Mouse (Mus musculus): Measurements from ENCODE around the gene Atp6v0a1.

The Atp6v0a1 gene

DNA sequence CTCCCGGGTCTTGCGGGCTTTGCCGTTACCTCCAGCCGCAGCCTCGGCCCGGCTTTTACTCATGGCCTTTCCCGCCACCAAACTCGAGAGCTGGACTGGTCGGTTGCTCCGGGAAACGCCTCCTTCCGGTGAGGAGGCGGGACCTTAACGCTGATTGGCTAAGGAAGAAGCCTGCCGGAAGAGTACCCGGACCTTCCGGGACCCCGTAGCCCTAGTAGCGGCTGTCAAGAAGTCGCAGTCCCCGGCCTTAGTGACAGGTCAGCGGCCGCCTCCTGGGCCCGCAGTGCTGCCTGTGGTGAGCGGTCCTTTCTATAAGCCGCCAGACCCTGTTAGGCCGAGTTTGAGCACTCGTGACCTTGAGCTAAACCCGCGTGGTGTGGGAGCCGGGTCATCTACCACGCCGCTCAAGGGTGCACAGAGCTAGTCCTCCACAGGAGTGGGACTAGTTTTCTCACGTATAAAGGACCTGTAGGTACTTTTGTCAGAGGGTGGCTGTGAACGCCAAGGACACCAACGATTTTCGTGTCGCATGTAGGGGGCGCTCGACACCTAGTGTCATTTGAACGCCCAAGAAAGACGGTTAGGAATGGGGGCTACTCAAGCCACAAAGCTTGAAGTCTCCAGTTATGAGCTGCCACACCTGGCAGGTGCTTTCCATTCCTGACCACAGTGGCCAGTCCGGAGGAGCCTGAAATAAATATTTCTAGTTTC lies 86.2 kb downstream of the Atp6v0a1 start, which contains the start of gene Psmc3ip:
Gene Psmc3ip, minus strand, starts transcription at position 123 of the 711 bp plus-strand sequence.
- POLR2A ChIA-PET = interaction anchor here (0.5 to 4.2 kb wide), 52 partner anchors 8 to 681 kb away, joined by 3 to 39 read pairs (median 4); partner anchors contain the start of genes Coasy (in 3 of the 4), Retreg3 (in 3 of the 4), Tubg1 (in 3 of the 4) and Mlx (in 2 of the 4)
- CTCF ChIA-PET = interaction anchor here (0.5 to 2.4 kb wide), 46 partner anchors 8 to 772 kb away, joined by 3 to 18 read pairs (median 4); partner anchors contain the start of genes Coasy (in 3 of the 4), Ccr10 (in 2 of the 4), Mlx (in 2 of the 4) and Plekhh3 (in 2 of the 4)

DNA sequence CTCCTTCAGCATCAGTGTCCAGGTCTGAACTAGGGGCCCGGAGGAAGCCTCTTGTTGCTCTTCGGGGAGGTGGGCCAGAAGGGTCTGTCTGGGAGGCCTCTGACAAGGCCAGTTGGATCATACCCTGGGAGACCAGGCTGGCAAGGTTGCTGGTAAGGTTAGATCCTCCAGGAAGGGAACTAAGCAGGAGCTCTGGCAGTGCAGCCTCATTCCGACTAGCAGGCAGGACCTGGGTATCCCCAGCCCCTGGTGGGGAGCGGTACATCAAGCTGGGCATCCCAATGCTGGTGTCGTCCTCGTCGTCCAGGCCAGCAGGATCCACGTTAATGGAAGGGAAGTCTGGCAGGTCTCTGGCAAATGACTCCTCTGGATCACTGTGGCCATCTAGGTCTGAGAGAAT lies 89.0 kb downstream of the Atp6v0a1 start:
- ChIA-PET POLR2A (interaction anchor here in 3 of 4 experiments (0.6 to 3.1 kb wide), 5 partner anchors 11 to 778 kb away, joined by 3 to 9 read pairs (median 3); partner anchors contain the start of genes Retreg3 (in 2 of the 3) and Tubg1 (in 2 of the 3)), CTCF (no interaction called here)

DNA sequence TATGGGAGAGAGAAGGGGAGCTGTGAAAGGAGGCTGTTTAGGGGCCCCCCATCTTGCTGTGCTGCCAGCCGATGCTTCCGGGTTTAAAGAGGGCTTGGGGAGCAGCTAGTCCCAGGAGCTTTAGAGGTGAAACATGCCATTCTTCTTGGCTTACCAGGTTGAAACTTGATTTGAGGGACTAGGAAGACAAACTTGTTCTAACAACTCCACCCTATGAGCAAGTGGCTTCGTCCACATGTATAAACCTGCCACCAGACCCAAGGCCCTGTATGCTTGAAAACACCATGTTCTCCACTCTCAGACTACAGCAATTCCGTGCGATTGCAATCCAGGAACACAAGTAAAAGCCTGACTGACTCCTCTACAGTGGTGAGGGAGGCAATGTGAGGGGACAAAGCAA lies 93.8 kb downstream of the Atp6v0a1 start:
- ChIA-PET CTCF (interaction anchor here in 1 of 4 experiments (1.5 to 1.8 kb wide), 2 partner anchors 45 to 78 kb away, joined by 3 to 8 read pairs; no protein-coding TSS in a partner anchor), POLR2A (interaction anchor here in 3 of 4 experiments (0.8 to 3.5 kb wide), 5 partner anchors 9 to 94 kb away, joined by 3 to 11 read pairs (median 6); partner anchors contain the start of genes Retreg3 (in 3 of the 3) and Tubg1 (in 3 of the 3))

DNA sequence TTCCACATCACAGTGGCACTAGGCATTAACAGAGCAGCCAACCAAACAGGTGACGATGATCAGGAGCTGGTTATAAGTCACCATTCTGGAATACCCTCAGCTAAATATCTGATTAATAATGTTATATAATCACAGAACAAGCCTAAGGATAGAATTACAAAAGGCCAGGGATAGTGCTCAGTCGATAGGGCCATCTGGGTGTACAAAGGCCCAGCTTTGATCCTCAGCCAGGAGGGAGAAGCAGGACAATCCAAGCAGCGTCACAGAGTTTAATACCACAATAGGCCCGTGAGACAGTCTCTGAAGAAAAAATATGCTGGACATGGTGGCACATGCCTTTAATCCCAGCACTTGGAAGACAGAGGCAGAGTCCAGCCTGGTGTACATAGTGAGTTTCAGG lies 100.1 kb downstream of the Atp6v0a1 start:
- ChIA-PET POLR2A (interaction anchor here in 2 of 4 experiments (0.6 to 4.0 kb wide), 7 partner anchors 10 to 443 kb away, joined by 3 to 14 read pairs (median 3); partner anchors contain the start of genes Retreg3 (in 2 of the 2), Tubg1 (in 2 of the 2) and Wnk4 (in 1 of the 2)), CTCF (interaction anchor here in 2 of 4 experiments (0.7 to 1.2 kb wide), 3 partner anchors 50 to 476 kb away, joined by 3 to 7 read pairs (median 3); no protein-coding TSS in a partner anchor)

DNA sequence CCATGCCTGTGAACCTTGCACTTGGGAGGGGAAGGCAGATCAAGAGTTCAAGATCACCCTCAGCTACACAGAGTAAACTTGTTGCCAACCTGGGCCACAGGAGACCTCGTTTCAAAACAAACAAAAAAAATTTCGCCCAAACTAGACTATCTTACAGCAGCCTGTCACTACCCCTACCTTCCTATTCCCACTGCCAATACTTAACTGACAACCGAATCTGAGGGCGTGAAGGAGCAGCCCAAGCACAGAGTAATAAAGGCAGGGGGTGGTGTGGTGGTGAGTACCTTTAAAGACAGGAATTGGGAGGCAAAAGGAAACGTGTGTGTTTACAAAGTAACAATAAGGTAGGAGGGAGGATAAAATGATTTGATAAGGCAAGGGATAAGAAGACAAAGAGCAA lies 101.5 kb downstream of the Atp6v0a1 start:
- ChIA-PET CTCF (interaction anchor here in 1 of 4 experiments (0.6 kb wide), 1 partner anchor 65 kb away, joined by 3 read pairs; no protein-coding TSS in a partner anchor), POLR2A (interaction anchor here in 2 of 4 experiments (0.7 to 0.8 kb wide), 2 partner anchors 9 to 25 kb away, joined by 3 read pairs; partner anchors contain the start of genes Retreg3 (in 1 of the 2) and Tubg1 (in 1 of the 2))

DNA sequence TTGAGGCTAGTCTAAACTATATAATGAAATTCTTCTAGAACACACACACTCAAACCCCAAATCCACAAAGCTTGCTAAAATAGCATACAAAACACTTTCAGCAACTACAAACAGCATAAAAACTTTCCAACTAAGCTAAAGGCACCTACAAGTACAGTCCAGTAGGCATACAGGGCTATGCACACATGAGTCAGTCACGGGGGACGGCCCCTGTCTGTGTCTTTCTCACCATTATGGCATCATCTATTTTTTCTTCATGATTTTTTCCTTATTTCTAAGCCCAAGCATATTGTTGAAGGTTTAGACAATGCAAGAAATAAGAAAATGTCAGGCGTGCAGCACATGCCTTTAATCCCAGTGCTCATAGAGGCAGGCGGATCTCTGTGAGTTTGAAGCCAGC lies 101.9 kb downstream of the Atp6v0a1 start:
- ChIA-PET POLR2A (interaction anchor here in 2 of 4 experiments (0.7 to 0.8 kb wide), 2 partner anchors 9 to 26 kb away, joined by 3 read pairs; partner anchors contain the start of genes Retreg3 (in 1 of the 2) and Tubg1 (in 1 of the 2)), CTCF (no interaction called here)

DNA sequence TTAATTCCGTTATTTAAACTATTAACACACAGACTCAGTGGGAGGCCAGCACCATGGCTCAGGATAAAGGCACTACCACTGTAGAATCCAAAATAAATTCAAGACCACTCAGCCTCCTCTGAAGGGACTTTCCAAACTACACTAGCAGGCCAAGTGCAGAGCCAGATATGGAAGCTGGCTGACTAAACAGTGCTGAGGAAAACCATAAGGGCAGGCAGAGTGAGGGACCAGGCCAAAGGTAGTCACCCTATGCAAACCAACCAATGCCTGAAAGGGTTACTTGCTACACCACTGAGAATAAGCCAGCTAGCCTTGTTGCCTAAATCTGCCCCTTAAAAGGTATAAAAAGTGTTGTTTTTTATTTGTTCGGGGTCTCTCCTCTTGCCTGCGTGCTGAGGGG lies 102.9 kb downstream of the Atp6v0a1 start:
- CTCF ChIA-PET = no interaction called here
- POLR2A ChIA-PET = no interaction called here
